Mouse (Mus musculus) neural tube, embryonic 14.5 days (tissue): ENCODE measurements around the gene Trmt1. TPM values are rescaled to one million over a fixed set of nuclear protein-coding genes. Genes with fewer than 3 reads are reported as not detected.
A peak's percentile ranks its signal among the peaks of the same experiment; 100 is the strongest.

Experiments used
- ATAC-seq: fragments of 200-750 bp; cut with Nextera tagmentation; 2 replicates; pipeline ENCODE4 v1.8.0; 2017; ENCODE audit warnings: low read depth, mild to moderate bottlenecking, moderate TSS enrichment, moderate library complexity
- H3K27ac ChIP-seq: fragments of 300-500 bp; sonication (generic); 2 replicates; pipeline ENCODE4 v1.5.1; 2014; ENCODE audit warnings: low read depth, mild to moderate bottlenecking, control low read depth, low read length, moderate library complexity, mixed read lengths
- H3K27me3 ChIP-seq: fragments of 300-500 bp; sonication (generic); 2 replicates; pipeline ENCODE4 v1.6.1; 2014; ENCODE audit warnings: low read length; ENCODE audit not compliant: control insufficient read depth, insufficient read depth
- H3K36me3 ChIP-seq: fragments of 300-500 bp; sonication (generic); 2 replicates; pipeline ENCODE4 v1.6.1; 2014; ENCODE audit warnings: low read length, mixed read lengths; ENCODE audit not compliant: control insufficient read depth, insufficient read depth
- H3K4me1 ChIP-seq: fragments of 300-500 bp; sonication (generic); 2 replicates; pipeline ENCODE4 v1.6.1; 2014; ENCODE audit warnings: low read length; ENCODE audit not compliant: control insufficient read depth, insufficient read depth
- H3K4me2 ChIP-seq: fragments of 300-500 bp; sonication (generic); 2 replicates; pipeline ENCODE4 v1.6.1; 2014; ENCODE audit warnings: mild to moderate bottlenecking, low read depth, low read length, control low read depth
- H3K4me3 ChIP-seq: fragments of 300-500 bp; sonication (generic); 2 replicates; pipeline ENCODE4 v1.5.1; 2014; ENCODE audit warnings: low read depth, low read length, control low read depth, mixed read lengths
- H3K9ac ChIP-seq: fragments of 300-500 bp; sonication (generic); replicated peaks from 2 replicates; pipeline ENCODE4 v1.6.1; 2014; ENCODE audit warnings: low read depth, mild to moderate bottlenecking, control low read depth, low read length, mixed read lengths
- H3K9me3 ChIP-seq: fragments of 300-500 bp; sonication (generic); 2 replicates; pipeline ENCODE4 v1.6.1; 2016; ENCODE audit warnings: low read length; ENCODE audit not compliant: control insufficient read depth
- WGBS: fragments of 180-500 bp; shearing (Covaris S2); extraction: QIAGEN DNeasy Blood & Tissue Kit; methylation state at CpG from one replicate; pipeline ENCODE4 v1.1.7; 2014; 5-methylcytosine and 5-hydroxymethylcytosine counted together
- polyA plus RNA-seq: library from polyadenylated mRNA; unstranded; fragments of >200 nt; fragmentation: Nextera tagmentation; extraction: Ambion mirVana; gene quantifications from 2 replicates; pipeline ENCODE4 v1.2.1, GENCODE M21; 2014

Trmt1 gene
- polyA plus RNA-seq, 1 experiment from 2014 or later = 70.2 TPM

DNA sequence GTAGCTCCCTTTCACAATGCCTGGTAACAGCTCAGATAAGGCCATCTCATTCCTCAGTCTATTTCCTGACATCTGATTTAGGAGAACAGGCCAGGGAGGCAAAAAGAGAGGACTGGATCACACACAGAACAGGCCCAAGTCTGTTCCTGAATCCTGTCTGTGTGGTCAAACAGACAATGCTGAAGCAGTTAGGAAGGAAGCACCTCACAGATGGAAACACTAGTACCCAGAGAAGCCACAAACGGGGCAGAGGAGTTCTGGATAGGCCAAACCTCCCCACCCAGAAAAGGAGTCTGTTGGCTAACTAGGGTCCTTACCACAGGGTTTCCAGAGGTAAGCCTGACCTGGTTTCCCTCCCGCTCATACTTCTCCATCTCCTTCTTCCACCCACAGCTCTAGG is 3.9 kb upstream of the Trmt1 start:
- H3K9ac ChIP-seq = no peak overlapping the region
- H3K9me3 ChIP-seq = no peaks in the 10 kb centered on the region
- 87% methylated on average over 2 of the region's 2 CpGs for WGBS
- no peaks in the 10 kb centered on the region; the same call in 1 of the 2 replicates for H3K27me3 ChIP-seq
- H3K4me3 ChIP-seq = no peak overlapping the region
- ATAC-seq = no peak
- no peak overlapping the region for H3K4me2 ChIP-seq
- H3K36me3 ChIP-seq = no peaks in the 10 kb centered on the region
- peaks cover 22% of the 10 kb centered on the region for H3K4me1 ChIP-seq
- H3K27ac ChIP-seq = no peak overlapping the region

- Histone ChIP-seq H3K27ac (no peak overlapping the region), H3K4me1 (peaks cover 31% of the 10 kb centered on the region)
These were observed 1.6 kb upstream of the Trmt1 start for GRCm38 (mm10) chr8:84684537-84684936.

DNA sequence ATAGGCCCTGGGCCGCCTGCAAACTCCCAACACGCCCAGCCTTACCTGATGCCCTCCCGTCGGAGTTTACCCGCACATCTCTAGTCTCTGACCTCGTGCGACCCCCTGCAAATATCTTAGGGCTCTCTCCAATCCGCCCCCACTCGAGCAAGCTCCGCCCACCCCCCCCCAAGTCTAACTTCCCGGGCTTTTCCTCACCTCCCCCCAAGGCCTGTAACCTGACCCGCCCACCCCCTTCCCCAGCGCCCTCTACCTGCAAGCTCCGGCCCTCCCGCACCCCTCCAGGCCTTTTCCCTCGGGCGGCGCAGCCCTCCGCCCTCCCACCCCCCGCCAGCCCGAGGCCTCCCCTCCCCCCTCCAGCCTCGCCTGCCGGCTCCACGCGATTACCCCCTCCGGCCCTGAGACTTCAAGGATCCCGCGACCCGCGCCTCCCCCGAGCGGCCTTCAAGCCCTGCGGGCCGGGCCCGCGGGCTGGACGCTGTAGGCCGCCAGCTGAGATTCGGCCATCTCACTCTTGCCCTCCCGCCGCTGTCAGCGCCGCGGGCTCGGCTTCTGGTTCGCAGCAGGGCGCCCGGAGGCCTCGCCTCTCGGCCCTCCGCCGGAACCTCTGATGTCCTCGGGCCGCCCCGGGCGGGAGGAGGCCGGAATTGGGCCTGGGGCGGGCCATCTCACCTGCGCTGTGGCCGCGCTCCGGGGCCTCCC is 1.0 kb downstream of the Trmt1 start:
- peak overlapping the region; percentile 82 for H3K4me2 ChIP-seq
- H3K9ac ChIP-seq = peak overlapping the region; percentile 100
- H3K36me3 ChIP-seq = no peaks in the 10 kb centered on the region
- peak overlapping the region; percentile 84 for H3K27ac ChIP-seq
- ATAC-seq = peak; percentile 26
- H3K9me3 ChIP-seq = no peaks in the 10 kb centered on the region
- peaks cover 38% of the 10 kb centered on the region for H3K4me1 ChIP-seq
- WGBS = under 1% methylated on average over 55 of the region's 62 CpGs
- H3K4me3 ChIP-seq = peak overlapping the region; percentile 99
- H3K27me3 ChIP-seq = no peaks in the 10 kb centered on the region; the same call in 1 of the 2 replicates

More at GRCm38 (mm10) chr8:84684537-84684936, 1.6 kb upstream of the Trmt1 start:
- no peak overlapping the region for H3K4me3 ChIP-seq
- 19% methylated on average over 3 of the region's 3 CpGs for WGBS
- no peak for ATAC-seq
- H3K36me3 ChIP-seq = no peaks in the 10 kb centered on the region
- no peak overlapping the region for H3K9ac ChIP-seq
- H3K4me2 ChIP-seq = no peak overlapping the region
- H3K9me3 ChIP-seq = no peaks in the 10 kb centered on the region
- H3K27me3 ChIP-seq = no peaks in the 10 kb centered on the region; the same call in 1 of the 2 replicates

- Histone ChIP-seq H3K36me3 (no peaks in the 10 kb centered on the region), H3K4me3 (peak within 1 kb of the TSS; percentile 99), H3K4me1 (peaks cover 38% of the 10 kb centered on the region), H3K9ac (peak within 1 kb of the TSS; percentile 100), H3K4me2 (peak within 1 kb of the TSS; percentile 82), H3K9me3 (no peaks in the 10 kb centered on the region), H3K27me3 (no peaks in the 10 kb centered on the region; the same call in 1 of the 2 replicates), H3K27ac (peak within 1 kb of the TSS; percentile 84)
- ATAC-seq = peak; percentile 90
- 0% methylated on average over 29 of the region's 37 CpGs for WGBS
These were observed 1.6 kb downstream of the Trmt1 start, which contains the start of gene Nacc1 for GRCm38 (mm10) chr8:84687705-84688100. Nacc1 (minus strand) TSS chr8:84687862.

- Histone ChIP-seq H3K4me1 (peaks cover 38% of the 10 kb centered on the region), H3K4me2 (peak overlapping the region; percentile 87), H3K36me3 (peaks cover 4% of the 10 kb centered on the region; the same call in 1 of the 2 replicates), H3K27ac (0 out of 2 replicates have a peak overlapping the region, but pooled peaks have one; percentile 16), H3K9ac (peak overlapping the region; percentile 58), H3K4me3 (peak overlapping the region; percentile 53), H3K27me3 (no peaks in the 10 kb centered on the region; the same call in 1 of the 2 replicates), H3K9me3 (no peaks in the 10 kb centered on the region)
- ATAC-seq = peak; percentile 88
- 1% methylated on average over 47 of the region's 47 CpGs for WGBS
These were observed 3.2 kb downstream of the Trmt1 start for GRCm38 (mm10) chr8:84689091-84689915.

DNA sequence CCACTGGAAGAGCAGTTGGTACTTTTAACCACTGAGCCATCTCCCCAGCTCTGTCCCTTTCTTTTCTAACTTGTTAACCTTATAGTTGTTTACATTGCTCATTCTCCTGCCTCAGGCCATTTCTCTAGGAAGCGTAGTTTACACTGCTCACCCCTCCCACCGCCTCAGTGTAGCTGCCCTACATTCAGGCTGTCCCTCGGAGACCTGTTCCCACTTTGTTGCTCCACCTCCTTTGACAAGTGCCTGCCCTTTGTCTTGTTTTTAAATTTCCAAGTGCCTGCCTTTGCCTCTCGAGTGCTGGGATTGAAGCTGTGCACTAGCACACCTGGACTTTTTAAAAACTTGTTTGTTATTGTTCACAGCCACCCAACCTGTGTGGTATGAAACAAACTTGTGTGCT is 7.2 kb downstream of the Trmt1 start:
- H3K27me3 ChIP-seq = no peaks in the 10 kb centered on the region
- H3K27ac ChIP-seq = no peak overlapping the region
- WGBS = 81% methylated on average over 4 of the region's 4 CpGs
- no peak for ATAC-seq
- no peak overlapping the region for H3K4me2 ChIP-seq
- H3K36me3 ChIP-seq = peaks cover 23% of the 10 kb centered on the region
- H3K4me1 ChIP-seq = peaks cover 11% of the 10 kb centered on the region; the same call in 1 of the 2 replicates
- no peak overlapping the region for H3K4me3 ChIP-seq
- H3K9me3 ChIP-seq = no peaks in the 10 kb centered on the region
- no peak overlapping the region for H3K9ac ChIP-seq

DNA sequence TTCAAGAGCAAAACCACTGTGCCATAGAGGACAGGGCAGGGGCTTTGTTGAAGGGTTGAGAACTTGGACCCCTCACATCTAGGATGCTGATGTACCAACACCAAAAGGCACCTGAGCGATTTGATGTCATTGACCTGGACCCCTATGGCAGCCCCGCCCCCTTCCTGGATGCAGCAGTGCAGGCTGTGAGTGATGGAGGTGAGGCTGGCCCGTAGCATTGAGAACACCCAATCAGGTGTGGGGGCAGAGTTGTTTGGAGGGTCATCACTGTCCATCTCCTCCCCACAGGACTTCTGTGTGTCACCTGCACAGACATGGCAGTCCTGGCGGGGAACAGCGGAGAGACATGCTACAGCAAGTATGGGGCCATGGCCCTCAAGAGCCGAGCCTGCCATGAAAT is 9.0 kb downstream of the Trmt1 start:
- H3K36me3 ChIP-seq = peaks cover 30% of the 10 kb centered on the region
- H3K4me1 ChIP-seq = peaks cover 1% of the 10 kb centered on the region; the same call in 1 of the 2 replicates
- WGBS = 99% methylated on average over 6 of the region's 6 CpGs
- no peaks in the 10 kb centered on the region for H3K27me3 ChIP-seq
- no peaks in the 10 kb centered on the region for H3K9me3 ChIP-seq
- H3K27ac ChIP-seq = no peak overlapping the region
- H3K4me3 ChIP-seq = no peak overlapping the region
- H3K4me2 ChIP-seq = no peak overlapping the region
- H3K9ac ChIP-seq = no peak overlapping the region
- ATAC-seq = no peak

DNA sequence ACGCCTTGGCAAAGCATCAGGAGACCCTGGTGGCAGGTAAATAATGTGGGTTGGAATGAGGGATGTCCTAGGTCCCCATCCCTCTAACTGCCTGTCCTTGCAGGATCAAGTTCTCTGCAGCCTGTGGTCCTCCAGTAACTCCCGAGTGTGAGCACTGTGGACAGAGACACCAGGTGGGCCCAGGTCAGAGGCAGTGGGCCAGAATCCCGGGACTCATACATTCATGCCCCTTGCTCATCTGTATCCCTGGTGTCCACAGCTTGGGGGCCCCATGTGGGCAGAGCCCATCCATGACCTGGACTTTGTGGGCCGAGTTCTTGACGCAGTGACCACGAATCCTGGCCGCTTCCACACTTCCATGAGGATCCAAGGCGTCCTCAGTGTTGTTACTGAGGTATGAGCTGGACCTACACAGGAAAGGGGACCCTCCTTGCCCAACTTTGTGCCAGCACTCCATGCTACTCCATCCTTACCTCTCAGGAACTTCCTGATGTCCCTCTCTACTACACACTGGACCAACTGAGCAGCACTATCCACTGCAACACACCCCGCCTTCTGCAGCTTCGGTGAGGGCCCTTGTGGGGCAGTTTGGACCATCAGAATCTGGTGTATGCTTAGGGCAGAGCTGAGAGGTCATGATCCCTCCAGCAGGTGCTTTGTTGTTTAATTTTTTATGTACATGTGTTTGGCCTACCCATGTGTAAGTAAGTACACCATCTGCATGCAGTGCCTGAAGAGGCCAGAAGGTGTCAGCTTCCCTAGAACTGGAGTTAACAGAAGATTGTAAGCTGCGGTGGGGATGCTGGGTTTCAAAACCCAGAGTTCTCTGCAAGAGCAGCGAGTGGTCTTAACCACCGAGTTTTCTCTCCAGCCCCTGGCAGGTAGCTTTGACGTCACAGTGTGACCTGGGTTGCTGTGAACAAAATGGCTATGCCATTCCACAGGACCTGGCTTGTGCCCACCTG is 11.3 kb downstream of the Trmt1 start:
- Histone ChIP-seq H3K4me1 (no peaks in the 10 kb centered on the region), H3K36me3 (peaks cover 30% of the 10 kb centered on the region), H3K9me3 (no peaks in the 10 kb centered on the region), H3K4me3 (no peak overlapping the region), H3K9ac (no peak overlapping the region), H3K4me2 (no peak overlapping the region), H3K27me3 (peaks cover 10% of the 10 kb centered on the region), H3K27ac (no peak overlapping the region)
- 91% methylated on average over 14 of the region's 14 CpGs for WGBS
- 0 out of 2 replicates have a peak, but pooled peaks have one; percentile 6 for ATAC-seq
